Mouse (Mus musculus) duodenum, adult 2 months (tissue): Measurements from ENCODE around the gene Camkmt. TPM values are rescaled to one million over a fixed set of nuclear protein-coding genes. Genes with fewer than 3 reads are reported as not detected.

Experiments used
- polyA plus RNA-seq: library from polyadenylated mRNA; depleted of rRNA; stranded (reverse); fragments of >200 nt; gene quantifications from 2 replicates; pipeline ENCODE4 v1.2.3, GENCODE M21; 2012; ENCODE audit warnings: low replicate concordance; rRNA removed

Camkmt gene
- polyA plus RNA-seq: 4.7 and 4.9 TPM in 2 replicates

DNA sequence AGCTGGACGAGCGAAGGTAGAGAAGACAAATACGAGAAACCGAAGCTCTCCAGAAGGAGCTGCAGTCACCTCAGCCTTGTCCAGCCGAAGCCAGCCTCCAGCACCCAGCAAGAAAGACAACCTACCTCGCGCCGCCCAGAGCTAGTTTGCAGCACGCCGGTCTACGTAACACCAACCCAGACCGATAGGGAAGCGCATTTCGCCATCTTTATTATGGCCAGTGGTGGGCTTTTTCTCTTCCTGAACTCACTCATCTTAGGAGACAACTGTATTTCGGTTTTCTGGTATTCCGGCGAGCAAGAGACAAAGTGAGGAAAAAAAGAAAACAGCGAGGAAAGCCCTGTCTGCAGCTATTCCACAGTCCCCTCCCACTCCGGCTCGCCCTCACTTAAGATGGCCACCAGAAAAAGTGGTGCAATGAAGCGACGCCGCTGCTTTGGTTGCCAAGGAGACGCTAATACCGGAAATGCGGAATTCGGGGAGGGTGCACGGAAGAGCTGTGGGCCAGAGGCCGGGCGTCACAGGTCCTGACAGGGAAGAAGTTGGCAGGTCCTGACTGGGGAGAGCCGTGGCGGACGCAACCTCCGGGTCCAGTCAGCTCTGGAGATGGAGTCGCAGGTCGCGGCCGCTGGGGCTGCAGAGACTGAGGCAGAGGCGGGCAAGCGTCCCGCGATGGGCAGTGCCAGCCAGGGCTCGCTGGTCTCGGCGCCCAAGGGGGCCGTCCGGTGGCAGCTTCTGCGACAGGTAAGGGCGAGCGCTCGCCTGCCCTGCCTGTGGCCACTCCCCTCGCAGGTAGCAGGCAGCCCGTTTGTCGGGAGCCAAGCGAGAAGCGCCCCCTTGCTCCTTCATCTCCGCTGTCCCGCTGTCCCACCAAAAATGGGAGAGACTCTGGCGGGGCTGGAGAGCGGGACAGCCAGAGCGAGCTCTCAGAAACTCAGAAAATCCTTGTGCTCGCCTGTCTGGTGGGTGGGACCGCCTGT lies at the start of gene Camkmt, which contains the start of gene Prepl:
Gene Camkmt (plus strand): TSS at position 433 of the 980 bp plus-strand sequence.
Gene Prepl (minus strand): TSS at position 122 of the 980 bp plus-strand sequence.

Other genes with a start within 250 kb of the Camkmt start
- 9.3 and 10.1 TPM in 2 replicates for gene Ppm1b, start 133.8 kb upstream of the Camkmt start, polyA plus RNA-seq
- gene Slc3a1, start 62.2 kb upstream of the Camkmt start, polyA plus RNA-seq: 22.8 and 70.1 TPM in 2 replicates
- 1.7 and 2.9 TPM in 2 replicates for gene Prepl, start 311 bp upstream of the Camkmt start, polyA plus RNA-seq